Mouse (Mus musculus): ENCODE results near the gene Prss57. TPM values are rescaled to one million over a fixed set of nuclear protein-coding genes. Genes with fewer than 3 reads are reported as not detected.

Prss57 gene
- polyA plus RNA-seq, 1 experiment from 2014 or later, result not detected

- Histone ChIP-seq H3K4me3 (ENCODE audit: low read depth, low read length) (0 out of 2 replicates have a peak overlapping the region, but pooled peaks have one; percentile 92), H3K4me2 (no peak overlapping the region; the same call in 1 of the 2 replicates), H3K27me3 (ENCODE audit: insufficient read depth, low read length) (no peaks in the 10 kb centered on the region), H3K9ac (0 out of 2 replicates have a peak overlapping the region, but pooled peaks have one; percentile 88), H3K9me3 (ENCODE audit: low read depth, low read length) (no peaks in the 10 kb centered on the region), H3K4me1 (ENCODE audit: insufficient read depth) (peaks cover 7% of the 10 kb centered on the region), H3K27ac (ENCODE audit: low read depth) (no peak overlapping the region), H3K36me3 (ENCODE audit: insufficient read depth) (no peaks in the 10 kb centered on the region)
- DNase-seq (no peak), ATAC-seq (ENCODE audit: insufficient read depth) (no peak)
- no peak for TF ChIP-seq CTCF (IDR thresholded peaks at IDR 0.05; ENCODE audit: low read depth)
- 65% methylated on average over 5 of the region's 5 CpGs for WGBS
Observed at GRCm38 (mm10) chr10:79792339-79793040, 1.7 kb upstream of the Prss57 start.

- no peak for TF ChIP-seq CTCF (IDR thresholded peaks at IDR 0.05; ENCODE audit: low read depth)
- Histone ChIP-seq H3K36me3 (ENCODE audit: insufficient read depth) (no peaks in the 10 kb centered on the region), H3K4me3 (ENCODE audit: low read depth, low read length) (no peak overlapping the region), H3K9me3 (ENCODE audit: low read depth, low read length) (no peaks in the 10 kb centered on the region), H3K4me1 (ENCODE audit: insufficient read depth) (peaks cover 3% of the 10 kb centered on the region), H3K27ac (ENCODE audit: low read depth) (no peak overlapping the region), H3K4me2 (no peak overlapping the region), H3K9ac (no peak overlapping the region), H3K27me3 (ENCODE audit: insufficient read depth, low read length) (0 out of 2 replicates have a peak, but pooled peaks cover 5% of the 10 kb centered on the region)
- 48% methylated on average over 2 of the region's 2 CpGs for WGBS
- DNase-seq (no peak), ATAC-seq (ENCODE audit: insufficient read depth) (no peak)
Observed at GRCm38 (mm10) chr10:79789581-79789980, 1.2 kb downstream of the Prss57 start.

GRCm38 (mm10) chr10:79788386-79789158, 2.2 kb downstream of the Prss57 start:
- Histone ChIP-seq H3K4me3 (ENCODE audit: low read depth, low read length) (no peak overlapping the region), H3K27ac (ENCODE audit: low read depth) (no peak overlapping the region), H3K4me2 (no peak overlapping the region), H3K27me3 (ENCODE audit: insufficient read depth, low read length) (0 out of 2 replicates have a peak, but pooled peaks cover 5% of the 10 kb centered on the region), H3K9me3 (ENCODE audit: low read depth, low read length) (no peaks in the 10 kb centered on the region), H3K36me3 (ENCODE audit: insufficient read depth) (no peaks in the 10 kb centered on the region), H3K4me1 (ENCODE audit: insufficient read depth) (no peaks in the 10 kb centered on the region), H3K9ac (no peak overlapping the region)
- DNase-seq, result peak; percentile 91
- TF ChIP-seq CTCF (IDR thresholded peaks at IDR 0.05; ENCODE audit: low read depth), result peak; percentile 89
- WGBS, result 33% methylated on average over 7 of the region's 7 CpGs
- ATAC-seq (ENCODE audit: insufficient read depth), result no peak

- TF ChIP-seq CTCF (IDR thresholded peaks at IDR 0.05; ENCODE audit: low read depth), result peak; percentile 65
- DNase-seq, result peak; percentile 76
- Histone ChIP-seq H3K36me3 (ENCODE audit: insufficient read depth) (no peaks in the 10 kb centered on the region), H3K27ac (ENCODE audit: low read depth) (no peak overlapping the region), H3K9me3 (ENCODE audit: low read depth, low read length) (no peaks in the 10 kb centered on the region), H3K27me3 (ENCODE audit: insufficient read depth, low read length) (peaks cover 9% of the 10 kb centered on the region), H3K4me1 (ENCODE audit: insufficient read depth) (peaks cover 4% of the 10 kb centered on the region; the same call in 1 of the 2 replicates), H3K4me2 (no peak overlapping the region), H3K9ac (no peak overlapping the region), H3K4me3 (ENCODE audit: low read depth, low read length) (no peak overlapping the region)
- WGBS, result 40% methylated on average over 27 of the region's 27 CpGs
- ATAC-seq (ENCODE audit: insufficient read depth), result no peak
Observed at GRCm38 (mm10) chr10:79783920-79784800, 6.6 kb downstream of the Prss57 start.

GRCm38 (mm10) chr10:79783050-79783449, 7.7 kb downstream of the Prss57 start:
- no peak overlapping the region for H3K4me2 ChIP-seq
- H3K27me3 ChIP-seq (ENCODE audit: insufficient read depth, low read length), result peaks cover 17% of the 10 kb centered on the region
- no peaks in the 10 kb centered on the region for H3K36me3 ChIP-seq (ENCODE audit: insufficient read depth)
- TF ChIP-seq CTCF (IDR thresholded peaks at IDR 0.05; ENCODE audit: low read depth), result peak; percentile 45
- H3K9ac ChIP-seq, result no peak overlapping the region
- no peak overlapping the region for H3K4me3 ChIP-seq (ENCODE audit: low read depth, low read length)
- WGBS, result 55% methylated on average over 7 of the region's 7 CpGs
- no peak overlapping the region for H3K27ac ChIP-seq (ENCODE audit: low read depth)
- H3K4me1 ChIP-seq (ENCODE audit: insufficient read depth), result peaks cover 5% of the 10 kb centered on the region
- H3K9me3 ChIP-seq (ENCODE audit: low read depth, low read length), result no peaks in the 10 kb centered on the region
- DNase-seq (no peak), ATAC-seq (ENCODE audit: insufficient read depth) (no peak)

GRCm38 (mm10) chr10:79781956-79782355, 8.8 kb downstream of the Prss57 start:
- Histone ChIP-seq H3K4me1 (ENCODE audit: insufficient read depth) (peaks cover 9% of the 10 kb centered on the region), H3K27ac (ENCODE audit: low read depth) (no peak overlapping the region), H3K9me3 (ENCODE audit: low read depth, low read length) (no peaks in the 10 kb centered on the region), H3K27me3 (ENCODE audit: insufficient read depth, low read length) (peaks cover 17% of the 10 kb centered on the region), H3K36me3 (ENCODE audit: insufficient read depth) (no peaks in the 10 kb centered on the region), H3K9ac (no peak overlapping the region), H3K4me2 (no peak overlapping the region), H3K4me3 (ENCODE audit: low read depth, low read length) (no peak overlapping the region)
- 50% methylated on average over 5 of the region's 5 CpGs for WGBS
- TF ChIP-seq CTCF (IDR thresholded peaks at IDR 0.05; ENCODE audit: low read depth), result no peak
- no peak for ATAC-seq (ENCODE audit: insufficient read depth)
- DNase-seq, result no peak

Data from lung, embryonic 14.5 days (tissue).